Mouse (Mus musculus): ENCODE data around the gene Hoxa7. TPM values are rescaled to one million over a fixed set of nuclear protein-coding genes. Genes with fewer than 3 reads are reported as not detected.

Hoxa7 gene
- 10 to 100 TPM; 15.3 to 30.3 TPM for total RNA-seq (2021)
- polyA plus RNA-seq (2012; rRNA removed) = 21.3 and 26.8 TPM in 2 replicates
- long read RNA-seq, transcript Hoxa7-201 (2 exons, 2,009 nt) = major isoform, 23 of 28 reads
- long read RNA-seq, partial matches to known transcripts = 0 of 28 reads
- long read RNA-seq, other reads (novel, unspliced or antisense) = 4 of 28 reads

GRCm38 (mm10) chr6:52221337-52221992 lies at the start of gene Hoxa7:
Hoxa7 (minus strand) TSS chr6:52221854.
- DNase-seq = peak; percentile 91

- DNase-seq = peak; percentile 62
Observed at GRCm38 (mm10) chr6:52270494-52271480, 49.1 kb upstream of the Hoxa7 start.

- no peak for DNase-seq
Observed at GRCm38 (mm10) chr6:52268756-52269155, 47.1 kb upstream of the Hoxa7 start.

GRCm38 (mm10) chr6:52268341-52268740 lies 46.7 kb upstream of the Hoxa7 start:
- no peak for DNase-seq

GRCm38 (mm10) chr6:52267691-52268090 lies 46.0 kb upstream of the Hoxa7 start:
- no peak for DNase-seq

- no peak for DNase-seq
Observed at GRCm38 (mm10) chr6:52267221-52267620, 45.6 kb upstream of the Hoxa7 start.

- no peak for DNase-seq
Observed at GRCm38 (mm10) chr6:52266666-52266985, 45.0 kb upstream of the Hoxa7 start.

GRCm38 (mm10) chr6:52265913-52266665 lies 44.4 kb upstream of the Hoxa7 start:
- DNase-seq = no peak

GRCm38 (mm10) chr6:52265306-52265912 lies 43.8 kb upstream of the Hoxa7 start:
- DNase-seq = no peak

- DNase-seq = no peak
Observed at GRCm38 (mm10) chr6:52264106-52264790, 42.6 kb upstream of the Hoxa7 start.

GRCm38 (mm10) chr6:52263321-52263585 lies 41.6 kb upstream of the Hoxa7 start:
- no peak for DNase-seq

- DNase-seq = no peak
Observed at GRCm38 (mm10) chr6:52262463-52263320, 41.0 kb upstream of the Hoxa7 start.

- no peak for DNase-seq
Observed at GRCm38 (mm10) chr6:52261751-52262462, 40.3 kb upstream of the Hoxa7 start.

- DNase-seq = no peak
Observed at GRCm38 (mm10) chr6:52260654-52261575, 39.3 kb upstream of the Hoxa7 start, which contains the start of gene Hoxa13. Hoxa13 (minus strand) TSS chr6:52260880.

GRCm38 (mm10) chr6:52259811-52260261 lies 38.2 kb upstream of the Hoxa7 start:
- DNase-seq = no peak

- DNase-seq = no peak
Observed at GRCm38 (mm10) chr6:52259081-52259790, 37.6 kb upstream of the Hoxa7 start.

GRCm38 (mm10) chr6:52256956-52257355 lies 35.3 kb upstream of the Hoxa7 start:
- peak; percentile 70 for DNase-seq
